Mouse (Mus musculus) erythroblast, embryonic 14.5 days (primary cell): ENCODE measurements at regions not wholly inside any gene's neighbourhood (a gene's known extent, or its start where the extent isn't known, plus 50 kb on each side); places are given as distances from the start of the nearest gene placed in this dataset.

Experiments
- GATA1 ChIP-seq: IDR thresholded peaks from 2 replicates; pipeline ENCODE4 v1.6.1; 2012; ENCODE audit warnings: low read length, inconsistent platforms, mixed read lengths
- TAL1 ChIP-seq: IDR thresholded peaks from 3 replicates; pipeline ENCODE4 v1.6.1; 2012; ENCODE audit warnings: low read length, inconsistent platforms, mixed read lengths

- TF ChIP-seq TAL1 (no peak), GATA1 (no peak)
Observed at GRCm38 (mm10) chr1:76402854-76403253, 856.8 kb downstream of the Slc4a3 start.
